8 mouse cellular contexts compared by ENCODE assay signal in genomic region chr14:56314459-56314858, GRCm38 (mm10). TPM values are rescaled to one million over a fixed set of nuclear protein-coding genes. Genes with fewer than 3 reads are reported as not detected.
DNase-seq lines count a peak whose midpoint lies in the region; ATAC-seq and TF ChIP-seq lines count a peak whose summit lies in the region.

No protein-coding gene starts in this region.

- intact Hi-C loops in left cerebral cortex, postnatal 25 days (cut with DNase I), result loop anchor here (2.0 kb wide), 2 partner anchors 38 to 84 kb away; no protein-coding TSS in a partner anchor

- 32% methylated on average over 7 of the region's 7 CpGs for WGBS in hindbrain, postnatal 0 days
- 31% methylated on average over 7 of the region's 7 CpGs for WGBS in neural tube, embryonic 11.5 days

- H3K4me3 ChIP-seq in hindbrain, postnatal 0 days (ENCODE audit: low read length), result no peak overlapping the region
- no peak overlapping the region for H3K4me3 ChIP-seq in neural tube, embryonic 11.5 days (ENCODE audit: low read depth, low read length)

- H3K9ac ChIP-seq in hindbrain, postnatal 0 days (replicated peaks; ENCODE audit: low read length), result no peak overlapping the region
- no peak overlapping the region for H3K9ac ChIP-seq in neural tube, embryonic 11.5 days (ENCODE audit: low read length)

- no peak overlapping the region for H3K27ac ChIP-seq in hindbrain, postnatal 0 days
- H3K27ac ChIP-seq in neural tube, embryonic 11.5 days (ENCODE audit: low read depth, low read length), result no peak overlapping the region

- H3K36me3 ChIP-seq in hindbrain, postnatal 0 days (ENCODE audit: insufficient read depth, low read length), result no peaks in the 10 kb centered on the region
- no peaks in the 10 kb centered on the region for H3K36me3 ChIP-seq in neural tube, embryonic 11.5 days (ENCODE audit: control insufficient read depth, insufficient read depth, low read length)

- peak; percentile 64 for DNase-seq in urinary bladder, postnatal 14 days (ENCODE audit: low spot score)
- no peak for DNase-seq in urinary bladder, postnatal 10 days (ENCODE audit: low spot score)
- DNase-seq in adrenal gland, postnatal 25 days, result peak; percentile 45
- peak; percentile 39 for DNase-seq in embryo, embryonic 9.5 days (ENCODE audit: extremely low spot score)
- DNase-seq in hindbrain, postnatal 0 days (ENCODE audit: low spot score), result peak; percentile 51
- DNase-seq in left cerebral cortex, postnatal 25 days (ENCODE audit: low spot score in 2 of 2), result peak; percentile 46 to 67
- DNase-seq in neural tube, embryonic 11.5 days (ENCODE audit: low spot score), result peak; percentile 24
- peak; percentile 22 to 30 for DNase-seq in thymus, postnatal 36 days

- peak; percentile 63; the same call in 1 of the 2 replicates for ATAC-seq in hindbrain, postnatal 0 days
- ATAC-seq in neural tube, embryonic 11.5 days (ENCODE audit: insufficient read depth, low FRiP score, low TSS enrichment), result no peak

- no peak overlapping the region for H3K4me2 ChIP-seq in hindbrain, postnatal 0 days (ENCODE audit: low read depth, low read length)
- H3K4me2 ChIP-seq in neural tube, embryonic 11.5 days (ENCODE audit: low read depth), result no peak overlapping the region

- TF ChIP-seq CTCF in hindbrain, postnatal 0 days (IDR thresholded peaks at IDR 0.05; ENCODE audit: low read depth), result peak; percentile 79

- H3K27me3 ChIP-seq in hindbrain, postnatal 0 days (ENCODE audit: insufficient read depth, low read length), result no peaks in the 10 kb centered on the region
- no peaks in the 10 kb centered on the region for H3K27me3 ChIP-seq in neural tube, embryonic 11.5 days (ENCODE audit: control insufficient read depth, insufficient read depth, low read length)

- no peaks in the 10 kb centered on the region for H3K4me1 ChIP-seq in hindbrain, postnatal 0 days (ENCODE audit: insufficient read depth, low read length)
- no peaks in the 10 kb centered on the region for H3K4me1 ChIP-seq in neural tube, embryonic 11.5 days (ENCODE audit: control insufficient read depth, insufficient read depth, low read length)

- no peaks in the 10 kb centered on the region for H3K9me3 ChIP-seq in hindbrain, postnatal 0 days (ENCODE audit: low read length)
- no peaks in the 10 kb centered on the region for H3K9me3 ChIP-seq in neural tube, embryonic 11.5 days (ENCODE audit: control insufficient read depth, low read length)

RNA-seq across cellular contexts. Expression of gene Atp12a, which starts 50.4 kb away (rescaled TPM):
- total RNA-seq in adrenal gland, postnatal 25 days (2021), result not detected in 2 replicates
- total RNA-seq in hindbrain, postnatal 0 days (2014; rRNA removed), result 0.18 and 0.68 TPM in 2 replicates
- 0.26 and 0.48 TPM in 2 replicates for polyA plus RNA-seq in hindbrain, postnatal 0 days (2015; fragmentation: Nextera tagmentation; extraction: Ambion mirVana)
- total RNA-seq in left cerebral cortex, postnatal 25 days (2021), result under 1 TPM in 1 of 2 experiments, not detected in 1; 0.23 TPM
- polyA plus RNA-seq in neural tube, embryonic 11.5 days (2014; fragmentation: Nextera tagmentation; extraction: Ambion mirVana), result not detected in 2 replicates

RNA-seq across cellular contexts. Expression of gene Gzmb, which starts 52.4 kb away (rescaled TPM):
- total RNA-seq in adrenal gland, postnatal 25 days (2021), result not detected in 2 replicates
- total RNA-seq in hindbrain, postnatal 0 days (2014; rRNA removed), result not detected in 2 replicates
- polyA plus RNA-seq in hindbrain, postnatal 0 days (2015; fragmentation: Nextera tagmentation; extraction: Ambion mirVana), result not detected in 2 replicates
- not detected for total RNA-seq in left cerebral cortex, postnatal 25 days (2021)
- polyA plus RNA-seq in neural tube, embryonic 11.5 days (2014; fragmentation: Nextera tagmentation; extraction: Ambion mirVana), result not detected in 2 replicates
